Mouse (Mus musculus): ENCODE measurements around the gene Magi1. TPM values are rescaled to one million over a fixed set of nuclear protein-coding genes. Genes with fewer than 3 reads are reported as not detected.

Magi1 gene
- total and polyA plus RNA-seq, 2 experiments, result 4.9 to 17.7 TPM

- peaks cover 2% of the 10 kb centered on the region; the same call in 1 of the 2 replicates for H3K4me1 ChIP-seq (ENCODE audit: control insufficient read depth, insufficient read depth, low read length)
- no peak overlapping the region for H3K9ac ChIP-seq (ENCODE audit: low read depth, low read length)
- H3K79me2 ChIP-seq (ENCODE audit: control insufficient read depth, insufficient read depth, low read length), result peaks cover 44% of the 10 kb centered on the region
- H3K27me3 ChIP-seq (ENCODE audit: control insufficient read depth, insufficient read depth, low read length), result no peaks in the 10 kb centered on the region
- H3K4me3 ChIP-seq (ENCODE audit: insufficient read depth, low read depth, low read length), result no peak overlapping the region
- no peak for TF ChIP-seq POLR2A (IDR thresholded peaks at IDR 0.05; ENCODE audit: extremely low read depth, insufficient read depth, low read length)
- no peak for TF ChIP-seq CTCF (IDR thresholded peaks at IDR 0.05; ENCODE audit: low read depth, low read length)
- WGBS, result 82% methylated on average over 8 of the region's 8 CpGs
- H3K27ac ChIP-seq (replicated peaks; ENCODE audit: insufficient read depth, low read depth, low read length), result no peak overlapping the region
- no peak for DNase-seq (ENCODE audit: extremely low read depth, low read depth, low spot score)
- H3K36me3 ChIP-seq (ENCODE audit: control insufficient read depth, insufficient read depth, low read length), result no peaks in the 10 kb centered on the region
These were observed 138.1 kb downstream of the Magi1 start for GRCm38 (mm10) chr6:94145430-94146205.

- Histone ChIP-seq H3K79me2 (ENCODE audit: control insufficient read depth, insufficient read depth, low read length) (peaks cover 49% of the 10 kb centered on the region), H3K27ac (replicated peaks; ENCODE audit: insufficient read depth, low read depth, low read length) (no peak overlapping the region), H3K36me3 (ENCODE audit: control insufficient read depth, insufficient read depth, low read length) (no peaks in the 10 kb centered on the region), H3K4me3 (ENCODE audit: insufficient read depth, low read depth, low read length) (no peak overlapping the region), H3K4me1 (ENCODE audit: control insufficient read depth, insufficient read depth, low read length) (peaks cover 2% of the 10 kb centered on the region; the same call in 1 of the 2 replicates), H3K9ac (ENCODE audit: low read depth, low read length) (no peak overlapping the region), H3K27me3 (ENCODE audit: control insufficient read depth, insufficient read depth, low read length) (no peaks in the 10 kb centered on the region)
- WGBS, result 93% methylated on average over 2 of the region's 2 CpGs
- DNase-seq (ENCODE audit: extremely low read depth, low read depth, low spot score), result no peak
- TF ChIP-seq POLR2A (IDR thresholded peaks at IDR 0.05; ENCODE audit: extremely low read depth, insufficient read depth, low read length), result no peak
- TF ChIP-seq CTCF (IDR thresholded peaks at IDR 0.05; ENCODE audit: low read depth, low read length), result no peak
These were observed 141.2 kb downstream of the Magi1 start for GRCm38 (mm10) chr6:94142493-94142892.

GRCm38 (mm10) chr6:94141496-94141895 lies 142.2 kb downstream of the Magi1 start:
- Histone ChIP-seq H3K4me1 (ENCODE audit: control insufficient read depth, insufficient read depth, low read length) (peaks cover 2% of the 10 kb centered on the region; the same call in 1 of the 2 replicates), H3K79me2 (ENCODE audit: control insufficient read depth, insufficient read depth, low read length) (peaks cover 47% of the 10 kb centered on the region), H3K4me3 (ENCODE audit: insufficient read depth, low read depth, low read length) (no peak overlapping the region), H3K9ac (ENCODE audit: low read depth, low read length) (no peak overlapping the region), H3K36me3 (ENCODE audit: control insufficient read depth, insufficient read depth, low read length) (no peaks in the 10 kb centered on the region), H3K27ac (replicated peaks; ENCODE audit: insufficient read depth, low read depth, low read length) (no peak overlapping the region), H3K27me3 (ENCODE audit: control insufficient read depth, insufficient read depth, low read length) (no peaks in the 10 kb centered on the region)
- 59% methylated on average over 2 of the region's 2 CpGs for WGBS
- no peak for TF ChIP-seq POLR2A (IDR thresholded peaks at IDR 0.05; ENCODE audit: extremely low read depth, insufficient read depth, low read length)
- no peak for TF ChIP-seq CTCF (IDR thresholded peaks at IDR 0.05; ENCODE audit: low read depth, low read length)
- no peak for DNase-seq (ENCODE audit: extremely low read depth, low read depth, low spot score)

DNA sequence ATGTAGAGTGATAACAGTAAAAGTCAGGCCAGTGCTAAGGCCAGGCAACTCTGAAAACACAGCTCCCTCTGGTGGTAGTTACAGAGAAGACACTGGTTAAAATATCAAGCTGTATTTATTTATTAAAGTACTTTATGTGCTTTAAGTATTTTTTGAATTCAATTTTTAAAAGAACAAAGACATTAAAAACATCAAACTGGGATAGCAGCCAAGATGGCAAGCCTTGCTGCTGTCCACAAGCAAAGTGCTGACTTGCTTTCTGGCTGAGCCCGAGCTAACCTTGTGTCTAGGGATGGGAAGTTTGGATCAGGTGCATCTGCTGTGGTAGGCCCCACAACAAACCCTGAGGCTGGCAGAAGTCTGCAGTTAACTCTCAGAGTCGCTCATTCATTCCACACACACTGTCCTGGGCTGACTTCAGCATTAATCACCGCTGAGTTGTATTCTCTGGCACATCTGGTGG lies 143.7 kb downstream of the Magi1 start:
- 84% methylated on average over 3 of the region's 3 CpGs for WGBS
- no peak for TF ChIP-seq POLR2A (IDR thresholded peaks at IDR 0.05; ENCODE audit: extremely low read depth, insufficient read depth, low read length)
- no peak for TF ChIP-seq CTCF (IDR thresholded peaks at IDR 0.05; ENCODE audit: low read depth, low read length)
- no peak overlapping the region for H3K27ac ChIP-seq (replicated peaks; ENCODE audit: insufficient read depth, low read depth, low read length)
- peaks cover 44% of the 10 kb centered on the region for H3K79me2 ChIP-seq (ENCODE audit: control insufficient read depth, insufficient read depth, low read length)
- DNase-seq (ENCODE audit: extremely low read depth, low read depth, low spot score), result no peak
- H3K4me3 ChIP-seq (ENCODE audit: insufficient read depth, low read depth, low read length), result no peak overlapping the region
- no peaks in the 10 kb centered on the region for H3K36me3 ChIP-seq (ENCODE audit: control insufficient read depth, insufficient read depth, low read length)
- no peaks in the 10 kb centered on the region for H3K4me1 ChIP-seq (ENCODE audit: control insufficient read depth, insufficient read depth, low read length)
- no peak overlapping the region for H3K9ac ChIP-seq (ENCODE audit: low read depth, low read length)
- no peaks in the 10 kb centered on the region for H3K27me3 ChIP-seq (ENCODE audit: control insufficient read depth, insufficient read depth, low read length)

- peaks cover 38% of the 10 kb centered on the region for H3K79me2 ChIP-seq (ENCODE audit: control insufficient read depth, insufficient read depth, low read length)
- TF ChIP-seq POLR2A (IDR thresholded peaks at IDR 0.05; ENCODE audit: extremely low read depth, insufficient read depth, low read length) (no peak), CTCF (IDR thresholded peaks at IDR 0.05; ENCODE audit: low read depth, low read length) (no peak)
- H3K36me3 ChIP-seq (ENCODE audit: control insufficient read depth, insufficient read depth, low read length), result no peaks in the 10 kb centered on the region
- DNase-seq (ENCODE audit: extremely low read depth, low read depth, low spot score), result no peak
- H3K27ac ChIP-seq (replicated peaks; ENCODE audit: insufficient read depth, low read depth, low read length), result no peak overlapping the region
- H3K27me3 ChIP-seq (ENCODE audit: control insufficient read depth, insufficient read depth, low read length), result no peaks in the 10 kb centered on the region
- H3K4me3 ChIP-seq (ENCODE audit: insufficient read depth, low read depth, low read length), result no peak overlapping the region
- WGBS, result 90% methylated on average over 3 of the region's 3 CpGs
- H3K4me1 ChIP-seq (ENCODE audit: control insufficient read depth, insufficient read depth, low read length), result no peaks in the 10 kb centered on the region
- H3K9ac ChIP-seq (ENCODE audit: low read depth, low read length), result no peak overlapping the region
These were observed 147.0 kb downstream of the Magi1 start for GRCm38 (mm10) chr6:94136693-94137092.

DNA sequence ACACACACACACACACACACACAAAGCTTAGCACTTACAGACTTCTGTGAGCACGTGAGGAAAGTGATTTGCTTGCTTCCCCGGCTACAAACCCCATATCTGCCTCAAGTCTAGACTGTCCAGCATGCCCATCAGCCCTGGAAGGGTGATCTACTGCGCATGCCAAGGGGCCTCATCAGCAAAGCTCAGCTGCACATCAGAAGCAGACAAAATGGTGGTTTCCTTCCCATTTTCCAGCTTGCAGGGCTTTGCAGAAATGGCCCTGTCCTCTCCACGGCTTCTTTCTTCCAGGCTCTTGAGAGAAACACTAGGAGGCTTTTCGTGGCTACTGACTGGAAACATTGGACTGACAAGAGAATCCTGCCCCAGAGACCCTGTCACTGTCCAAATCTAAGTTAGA lies 149.6 kb downstream of the Magi1 start:
- WGBS, result 93% methylated on average over 5 of the region's 5 CpGs
- no peaks in the 10 kb centered on the region for H3K27me3 ChIP-seq (ENCODE audit: control insufficient read depth, insufficient read depth, low read length)
- H3K79me2 ChIP-seq (ENCODE audit: control insufficient read depth, insufficient read depth, low read length), result peaks cover 38% of the 10 kb centered on the region
- no peak overlapping the region for H3K9ac ChIP-seq (ENCODE audit: low read depth, low read length)
- H3K4me1 ChIP-seq (ENCODE audit: control insufficient read depth, insufficient read depth, low read length), result no peaks in the 10 kb centered on the region
- H3K27ac ChIP-seq (replicated peaks; ENCODE audit: insufficient read depth, low read depth, low read length), result no peak overlapping the region
- no peak for DNase-seq (ENCODE audit: extremely low read depth, low read depth, low spot score)
- no peak overlapping the region for H3K4me3 ChIP-seq (ENCODE audit: insufficient read depth, low read depth, low read length)
- H3K36me3 ChIP-seq (ENCODE audit: control insufficient read depth, insufficient read depth, low read length), result no peaks in the 10 kb centered on the region
- TF ChIP-seq POLR2A (IDR thresholded peaks at IDR 0.05; ENCODE audit: extremely low read depth, insufficient read depth, low read length) (no peak), CTCF (IDR thresholded peaks at IDR 0.05; ENCODE audit: low read depth, low read length) (no peak)
